Mouse (Mus musculus) heart, adult 2 months (tissue): ENCODE measurements at regions not wholly inside any gene's neighbourhood (a gene's known extent, or its start where the extent isn't known, plus 50 kb on each side); places are given as distances from the start of the nearest gene placed in this dataset.

ENCODE experiments used
- DNase-seq, 2 experiments: peaks; one replicate each; pipeline ENCODE4 v3.0.0; 2021
- H3K27ac ChIP-seq: fragments of 200-600 bp; 2 replicates; pipeline ENCODE4 v1.8.1; 2022
- H3K27me3 ChIP-seq: fragments of 200-500 bp; 2 replicates; pipeline ENCODE4 v1.6.1; 2012; ENCODE audit warnings: mild to moderate bottlenecking, low read length, inconsistent platforms, mixed read lengths; ENCODE audit not compliant: control insufficient read depth, insufficient read depth
- H3K36me3 ChIP-seq: fragments of 200-500 bp; 2 replicates; pipeline ENCODE4 v1.6.1; 2012; ENCODE audit warnings: low read length, inconsistent platforms; ENCODE audit not compliant: control insufficient read depth, insufficient read depth
- H3K4me1 ChIP-seq: fragments of 200-500 bp; 2 replicates; pipeline ENCODE4 v1.6.1; 2011; ENCODE audit warnings: low read length; ENCODE audit not compliant: control insufficient read depth, insufficient read depth
- H3K4me3 ChIP-seq: fragments of 200-600 bp; 2 replicates; pipeline ENCODE4 v1.8.1; 2022
- H3K79me2 ChIP-seq: fragments of 200-500 bp; replicated peaks from 2 replicates; pipeline ENCODE4 v1.6.1; 2012; ENCODE audit warnings: mild to moderate bottlenecking, inconsistent platforms, low read length, moderate library complexity, mixed read lengths; ENCODE audit not compliant: control insufficient read depth, insufficient read depth
- H3K9ac ChIP-seq: fragments of 200-500 bp; 2 replicates; pipeline ENCODE4 v1.6.1; 2012; ENCODE audit warnings: low read depth, mild to moderate bottlenecking, control low read depth, inconsistent platforms, low read length, mixed read lengths
- CTCF ChIP-seq: fragments of 200-600 bp; IDR thresholded peaks from 2 replicates; pipeline ENCODE4 v1.8.1; 2022; ENCODE audit warnings: antibody characterized with exemption, mild to moderate bottlenecking, moderate library complexity
- EP300 ChIP-seq: fragments of 200-500 bp; IDR thresholded peaks from 2 replicates; pipeline ENCODE4 v1.6.1; 2011; ENCODE audit warnings: low read depth, low read length, control low read depth; ENCODE audit not compliant: insufficient read depth
- POLR2A ChIP-seq: fragments of 200-500 bp; IDR thresholded peaks from 2 replicates; pipeline ENCODE4 v1.6.1; 2011; ENCODE audit warnings: mild to moderate bottlenecking, low read depth, low read length, control low read depth; ENCODE audit not compliant: insufficient read depth
- WGBS: fragments of 180-500 bp; shearing (Covaris S2); methylation state at CpG from one replicate; pipeline ENCODE4 v1.1.7; 2018; 5-methylcytosine and 5-hydroxymethylcytosine counted together
- intact Hi-C: fragments of 180-260 bp; cut with DNase I; formaldehyde crosslinking; loops from one replicate; pipeline ENCODE4 v1.15.1; 2025

GRCm38 (mm10) chr14:61708331-61708730, 101.1 kb downstream of the Kcnrg start:
- no peak overlapping the region for H3K4me3 ChIP-seq

GRCm38 (mm10) chr14:61715746-61716145, 108.5 kb downstream of the Kcnrg start:
- intact Hi-C loops, result no loop called here
- DNase-seq, result no peak
- H3K27ac ChIP-seq, result no peak overlapping the region
- no peak overlapping the region for H3K4me3 ChIP-seq
- no peaks in the 10 kb centered on the region for H3K79me2 ChIP-seq
- H3K4me1 ChIP-seq, result no peaks in the 10 kb centered on the region
- no peak for TF ChIP-seq POLR2A
- TF ChIP-seq CTCF, result peak; percentile 48
- TF ChIP-seq EP300, result no peak
- H3K27me3 ChIP-seq, result no peaks in the 10 kb centered on the region
- H3K36me3 ChIP-seq, result no peaks in the 10 kb centered on the region
- WGBS, result 95% methylated on average over 4 of the region's 4 CpGs
- H3K9ac ChIP-seq, result no peak overlapping the region

More at GRCm38 (mm10) chr14:61708331-61708730, 101.1 kb downstream of the Kcnrg start:
- 70% methylated on average over 6 of the region's 6 CpGs for WGBS
- intact Hi-C loops, result no loop called here
- Histone ChIP-seq H3K9ac (no peak overlapping the region), H3K4me1 (no peaks in the 10 kb centered on the region), H3K79me2 (no peaks in the 10 kb centered on the region), H3K27ac (no peak overlapping the region), H3K36me3 (no peaks in the 10 kb centered on the region), H3K27me3 (no peaks in the 10 kb centered on the region)
- TF ChIP-seq POLR2A (no peak), CTCF (no peak), EP300 (no peak)
- no peak for DNase-seq

DNA sequence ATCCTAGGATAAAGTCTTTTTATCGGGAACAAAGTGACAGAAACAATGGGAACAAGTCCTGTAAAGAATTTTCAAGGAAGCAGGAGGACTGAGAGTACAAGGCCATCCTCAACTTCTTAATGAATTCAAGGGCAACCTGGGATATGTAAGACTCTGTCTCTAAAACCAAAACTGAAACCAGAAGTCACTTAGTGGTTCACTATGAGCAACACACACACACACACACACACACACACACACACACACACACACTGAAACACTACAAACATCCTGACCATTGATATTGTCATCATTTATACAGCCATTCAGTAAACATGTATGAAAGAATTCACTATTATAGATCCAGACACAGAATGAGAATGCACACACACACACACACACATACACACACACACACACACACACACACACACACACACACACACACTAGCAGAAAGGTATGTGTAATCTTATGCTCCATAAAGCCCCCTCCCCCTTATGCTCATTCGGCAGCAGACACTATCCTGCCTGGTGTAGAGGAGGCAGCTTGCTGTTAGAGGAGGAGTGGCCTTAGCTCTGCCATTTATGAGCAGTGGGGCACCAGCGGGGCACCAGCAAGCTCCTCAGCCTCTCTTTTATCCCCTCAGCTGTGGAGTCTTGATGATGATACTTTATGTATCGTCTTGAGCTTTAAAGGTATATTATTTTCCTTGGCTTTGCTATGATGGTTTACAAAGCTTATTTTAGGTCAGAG, 111.3 kb downstream of the Kcnrg start:
- H3K27ac ChIP-seq, result no peak overlapping the region
- 61% methylated on average over 4 of the region's 4 CpGs for WGBS
- H3K4me1 ChIP-seq, result no peaks in the 10 kb centered on the region; the same call in 1 of the 2 replicates
- H3K27me3 ChIP-seq, result no peaks in the 10 kb centered on the region
- no peaks in the 10 kb centered on the region for H3K79me2 ChIP-seq
- no peaks in the 10 kb centered on the region for H3K36me3 ChIP-seq
- no peak overlapping the region for H3K9ac ChIP-seq
- H3K4me3 ChIP-seq, result no peak overlapping the region
- intact Hi-C loops, result no loop called here
- DNase-seq, result no peak
- TF ChIP-seq EP300 (no peak), POLR2A (no peak), CTCF (no peak)

GRCm38 (mm10) chr14:61721302-61721701, 114.0 kb downstream of the Kcnrg start:
- intact Hi-C loops, result no loop called here
- H3K36me3 ChIP-seq, result no peaks in the 10 kb centered on the region
- no peak overlapping the region for H3K9ac ChIP-seq
- no peak for DNase-seq
- no peak overlapping the region for H3K27ac ChIP-seq
- no peak overlapping the region for H3K4me3 ChIP-seq
- H3K79me2 ChIP-seq, result no peaks in the 10 kb centered on the region
- WGBS, result 87% methylated on average over 4 of the region's 4 CpGs
- H3K4me1 ChIP-seq, result no peaks in the 10 kb centered on the region; the same call in 1 of the 2 replicates
- no peaks in the 10 kb centered on the region for H3K27me3 ChIP-seq
- TF ChIP-seq POLR2A (no peak), EP300 (no peak), CTCF (peak; percentile 39)

DNA sequence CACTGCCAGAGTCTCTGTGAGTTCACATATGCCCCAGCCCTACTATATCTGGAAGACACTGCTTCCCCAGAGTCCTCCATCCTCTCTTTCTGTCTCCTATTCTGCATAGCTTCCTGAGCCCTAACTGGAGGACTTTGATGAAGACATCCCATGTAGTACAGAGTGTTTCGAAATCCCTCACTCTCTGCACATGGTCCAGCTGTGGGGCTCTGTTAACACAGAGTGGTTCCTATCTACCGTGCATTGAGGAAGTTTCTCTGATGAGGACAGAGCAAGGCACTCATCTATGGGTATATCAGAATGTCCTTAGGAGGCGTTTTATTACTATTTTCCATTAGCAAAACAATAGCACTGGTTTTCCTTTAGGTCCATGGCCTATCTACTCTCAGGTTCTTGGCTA, 117.7 kb downstream of the Kcnrg start:
- DNase-seq, result no peak
- Histone ChIP-seq H3K36me3 (no peaks in the 10 kb centered on the region), H3K27ac (no peak overlapping the region), H3K27me3 (no peaks in the 10 kb centered on the region), H3K4me1 (no peaks in the 10 kb centered on the region; the same call in 1 of the 2 replicates), H3K4me3 (no peak overlapping the region), H3K79me2 (no peaks in the 10 kb centered on the region), H3K9ac (no peak overlapping the region)
- 77% methylated on average over 3 of the region's 3 CpGs for WGBS
- intact Hi-C loops, result no loop called here
- TF ChIP-seq POLR2A (no peak), EP300 (no peak), CTCF (no peak)

DNA sequence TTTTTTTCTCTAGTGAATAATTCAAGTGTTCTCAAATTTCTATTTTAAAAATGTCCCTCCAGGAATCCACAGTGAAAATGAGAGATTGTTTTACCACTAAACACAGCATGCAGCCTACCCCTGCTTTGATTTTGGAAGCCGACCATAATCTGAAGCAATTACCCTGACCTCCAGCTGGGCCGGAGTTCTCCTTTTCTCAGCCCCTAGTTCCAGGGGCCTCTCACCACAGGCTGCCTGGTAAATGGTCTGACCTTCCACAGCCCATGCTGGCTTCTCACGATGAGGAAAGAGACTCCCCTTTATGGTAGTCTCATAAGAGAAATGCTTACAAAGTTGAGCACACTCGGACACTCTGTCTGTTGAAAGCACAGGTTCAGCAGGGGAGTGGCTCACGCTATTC, 121.3 kb downstream of the Kcnrg start:
- TF ChIP-seq CTCF, result no peak
- no peak for TF ChIP-seq EP300
- WGBS, result 61% methylated on average over 5 of the region's 5 CpGs
- intact Hi-C loops, result no loop called here
- H3K4me3 ChIP-seq, result no peak overlapping the region
- no peaks in the 10 kb centered on the region for H3K79me2 ChIP-seq
- H3K36me3 ChIP-seq, result no peaks in the 10 kb centered on the region
- H3K4me1 ChIP-seq, result no peaks in the 10 kb centered on the region; the same call in 1 of the 2 replicates
- DNase-seq, result no peak
- no peak overlapping the region for H3K27ac ChIP-seq
- no peaks in the 10 kb centered on the region for H3K27me3 ChIP-seq
- no peak overlapping the region for H3K9ac ChIP-seq
